Mouse (Mus musculus): ENCODE measurements around the gene Spock2. TPM values are rescaled to one million over a fixed set of nuclear protein-coding genes. Genes with fewer than 3 reads are reported as not detected.

Gene Spock2
- 10 to 100 TPM in 1 of 2 experiments, 1 to 10 TPM in 1; 8.8 to 11.0 TPM for total RNA-seq (2021)

DNA sequence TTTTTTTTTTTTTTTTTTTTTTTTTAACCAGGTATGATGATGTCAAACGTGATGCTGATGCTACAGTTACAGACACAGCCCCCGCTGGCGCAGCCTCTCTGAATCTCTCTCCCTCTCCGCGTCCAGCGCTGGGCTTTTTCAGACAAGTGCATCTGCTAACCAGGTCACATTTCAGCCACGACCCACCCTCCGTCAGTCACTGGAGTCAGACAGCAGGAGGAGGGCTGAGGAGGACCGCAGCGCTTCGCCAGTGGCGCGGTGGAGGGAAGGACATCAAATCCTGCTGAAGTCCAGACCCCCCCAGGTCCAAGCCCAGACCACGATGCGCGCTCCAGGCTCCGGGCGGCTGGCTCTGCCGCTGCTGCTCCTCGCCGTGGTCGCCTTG is at the start of gene Spock2:
Spock2 (plus strand) TSS at position 74 of the 385 bp plus-strand sequence.
- peak; percentile 23 to 32 for DNase-seq
- intact Hi-C loops (cut with DNase I) = no loop called here

DNA sequence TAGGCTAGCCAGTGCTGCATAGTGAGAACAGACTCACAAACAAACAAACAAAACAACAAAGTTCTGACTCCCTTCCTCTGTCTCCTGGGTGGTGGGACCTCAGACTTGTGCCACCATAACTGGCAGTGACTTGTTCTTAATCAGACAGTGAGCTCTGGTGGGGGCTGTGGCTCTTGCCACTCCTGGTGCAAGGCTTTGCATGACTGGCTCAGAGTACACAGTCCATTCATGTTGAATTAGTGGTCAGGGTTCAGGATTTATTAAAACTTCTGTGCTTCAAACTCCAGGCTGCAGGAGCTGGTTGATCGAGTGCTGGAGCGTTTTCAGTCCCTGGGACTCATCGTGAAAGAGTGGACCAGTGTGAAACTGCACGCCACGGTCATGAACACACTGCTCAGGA is 43.8 kb upstream of the Spock2 start:
- DNase-seq = no peak
- intact Hi-C loops (cut with DNase I) = no loop called here

GRCm38 (mm10) chr10:60062931-60063330 is 43.1 kb upstream of the Spock2 start:
- no peak for DNase-seq
- intact Hi-C loops (cut with DNase I) = no loop called here

GRCm38 (mm10) chr10:60066524-60066923 is 39.5 kb upstream of the Spock2 start:
- DNase-seq = peak; percentile 44 to 57
- intact Hi-C loops (cut with DNase I) = loop anchor here (1.0 to 2.0 kb wide), 2 partner anchors 64 to 173 kb away; partner anchors contain the start of genes Anapc16 and Ascc1

- DNase-seq = no peak
These were observed 30.9 kb upstream of the Spock2 start for GRCm38 (mm10) chr10:60075159-60075558.

GRCm38 (mm10) chr10:60077226-60077625 is 28.8 kb upstream of the Spock2 start:
- intact Hi-C loops (cut with DNase I) = no loop called here
- DNase-seq = no peak

More at GRCm38 (mm10) chr10:60075159-60075558, 30.9 kb upstream of the Spock2 start:
- intact Hi-C loops (cut with DNase I) = no loop called here

GRCm38 (mm10) chr10:60077736-60078560 is 28.1 kb upstream of the Spock2 start:
- intact Hi-C loops (cut with DNase I) = no loop called here
- no peak for DNase-seq

GRCm38 (mm10) chr10:60078561-60078917 is 27.5 kb upstream of the Spock2 start:
- intact Hi-C loops (cut with DNase I) = no loop called here
- DNase-seq = peak; percentile 71 to 72

DNA sequence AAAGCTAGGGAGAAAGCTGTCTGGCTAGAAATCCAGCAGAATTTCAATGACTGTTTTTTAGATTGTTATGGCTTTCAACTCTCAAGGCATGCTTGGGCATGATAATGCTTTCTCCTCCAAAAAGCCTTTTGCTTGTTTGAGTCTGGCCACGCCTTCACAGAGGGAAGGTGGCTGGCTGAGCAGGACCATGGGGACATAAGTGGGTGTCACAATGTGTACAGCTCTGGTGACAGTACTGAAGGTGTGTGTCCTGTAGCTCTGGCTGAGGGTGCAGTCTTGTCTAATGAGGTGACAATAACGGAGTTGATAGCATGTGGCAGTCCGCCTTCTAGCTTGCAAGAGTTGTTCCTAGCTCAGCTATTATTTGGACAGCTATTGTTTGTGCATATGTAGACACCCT is 25.8 kb upstream of the Spock2 start:
- peak; percentile 32 to 42 for DNase-seq
- intact Hi-C loops (cut with DNase I) = no loop called here

GRCm38 (mm10) chr10:60080601-60080981 is 25.4 kb upstream of the Spock2 start:
- intact Hi-C loops (cut with DNase I) = no loop called here
- peak in 1 of 2 experiments; percentile 35 for DNase-seq

DNA sequence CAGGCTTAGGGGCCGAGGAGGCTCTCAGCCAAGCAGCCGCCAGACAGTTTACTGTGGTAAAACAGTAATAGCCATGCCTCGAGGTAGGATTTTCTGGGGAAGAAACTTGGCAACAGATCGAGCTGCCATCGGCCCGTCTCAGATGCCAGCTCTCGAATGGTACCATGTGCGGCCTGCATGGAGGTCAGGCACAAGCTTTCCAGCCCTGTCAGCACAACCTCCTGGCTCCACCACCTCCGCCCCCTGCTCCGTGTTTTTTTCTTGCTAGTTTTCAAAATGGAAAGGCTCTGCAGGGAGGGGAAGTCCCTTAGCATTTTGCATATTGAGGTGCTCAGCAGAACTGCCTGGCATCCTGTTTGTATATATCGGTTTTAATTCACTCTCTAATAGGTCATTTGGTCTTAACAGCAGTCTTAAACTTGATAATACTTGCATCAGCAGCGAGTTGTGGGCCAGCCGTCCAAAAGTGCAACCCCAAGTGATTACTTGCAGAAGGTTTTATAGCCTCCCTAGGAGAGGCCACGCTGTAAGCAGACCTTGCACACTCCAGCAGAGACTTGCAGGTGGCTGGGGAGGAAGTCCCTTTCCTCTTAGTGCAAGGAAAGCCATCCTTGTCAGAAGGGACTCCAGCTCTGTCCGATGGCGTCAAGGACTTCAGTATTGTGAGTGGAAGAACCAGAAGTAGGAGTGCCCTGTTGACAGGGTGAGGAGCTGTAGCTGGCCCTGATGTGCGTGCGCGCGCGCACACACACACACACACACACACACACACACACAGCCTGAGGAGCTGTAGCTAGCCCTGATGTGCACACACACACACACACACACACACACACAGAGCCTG is 24.8 kb upstream of the Spock2 start:
- intact Hi-C loops (cut with DNase I) = no loop called here
- DNase-seq = peak; percentile 48

GRCm38 (mm10) chr10:60081905-60082304 is 24.1 kb upstream of the Spock2 start:
- DNase-seq = peak; percentile 78 to 84
- intact Hi-C loops (cut with DNase I) = no loop called here

GRCm38 (mm10) chr10:60084065-60084464 is 22.0 kb upstream of the Spock2 start:
- DNase-seq = peak in 1 of 2 experiments; percentile 25
- intact Hi-C loops (cut with DNase I) = no loop called here

- DNase-seq = no peak
- intact Hi-C loops (cut with DNase I) = no loop called here
These were observed 13.7 kb upstream of the Spock2 start for GRCm38 (mm10) chr10:60092311-60092710.

GRCm38 (mm10) chr10:60093751-60094150 is 12.3 kb upstream of the Spock2 start:
- intact Hi-C loops (cut with DNase I) = no loop called here
- no peak for DNase-seq

- intact Hi-C loops (cut with DNase I) = no loop called here
- no peak for DNase-seq
These were observed 10.5 kb upstream of the Spock2 start for GRCm38 (mm10) chr10:60095558-60095957.

- no peak for DNase-seq
- intact Hi-C loops (cut with DNase I) = no loop called here
These were observed 9.7 kb upstream of the Spock2 start for GRCm38 (mm10) chr10:60096302-60096701.

DNA sequence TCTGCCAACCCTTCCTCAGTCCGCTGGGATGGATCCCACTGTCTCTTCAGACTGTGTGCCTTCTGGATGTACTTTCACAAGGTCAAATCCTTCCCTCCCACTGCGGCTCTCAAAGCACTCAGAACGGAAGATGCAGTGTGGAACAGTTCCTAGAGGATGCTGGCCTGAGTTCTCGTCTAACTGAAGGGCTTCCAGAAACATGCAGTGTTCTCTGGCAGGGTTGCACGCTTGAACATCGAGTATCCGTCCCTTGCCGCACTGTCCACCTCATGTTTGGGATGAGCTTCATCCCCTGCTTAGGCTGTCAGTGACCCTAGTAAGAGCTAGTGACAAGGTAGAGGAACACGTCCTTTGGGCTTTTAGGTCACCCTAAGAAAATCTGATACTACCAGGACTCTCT is 8.9 kb upstream of the Spock2 start:
- no peak for DNase-seq
- intact Hi-C loops (cut with DNase I) = no loop called here

GRCm38 (mm10) chr10:60097774-60098173 is 8.2 kb upstream of the Spock2 start:
- DNase-seq = no peak
- intact Hi-C loops (cut with DNase I) = no loop called here

DNA sequence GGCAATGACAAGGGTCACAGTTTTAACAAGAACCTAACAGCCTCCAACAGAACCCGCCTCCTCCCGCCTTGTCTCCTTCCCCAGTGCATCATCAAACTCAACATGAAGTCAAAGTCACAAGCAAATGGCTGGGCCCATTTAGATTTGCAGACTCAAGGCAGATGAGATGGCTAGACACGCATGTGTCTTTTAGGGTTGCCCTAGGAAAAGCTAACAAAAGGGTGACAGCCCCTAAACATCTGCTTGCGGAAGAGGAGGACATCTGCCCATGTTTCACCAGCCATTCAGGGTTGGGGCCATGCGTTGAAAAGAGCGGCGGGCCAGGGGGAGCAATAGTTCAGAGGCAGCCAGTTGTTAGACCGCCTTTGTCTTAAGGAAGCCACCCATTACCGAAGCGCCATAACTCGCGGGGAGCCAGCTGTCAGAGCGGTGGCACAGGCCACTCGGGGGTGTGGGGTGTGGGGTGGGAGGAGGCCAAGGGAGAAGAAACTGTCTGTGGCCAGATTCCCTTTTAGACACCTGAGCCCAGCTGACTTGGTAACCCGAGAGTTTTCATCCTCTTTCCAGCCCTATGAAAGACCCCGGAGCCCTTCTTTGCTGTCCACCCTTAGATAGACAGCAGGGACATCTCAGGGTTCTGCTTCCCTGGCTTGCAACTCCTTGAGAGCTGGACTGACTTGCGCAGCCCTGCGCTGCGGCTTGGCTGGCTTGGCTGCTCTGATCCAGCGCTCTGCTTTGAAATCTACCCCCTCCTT is 451 bp upstream of the Spock2 start:
- DNase-seq = no peak
- intact Hi-C loops (cut with DNase I) = no loop called here

Data from heart, postnatal 10 days (tissue).